Mouse (Mus musculus) heart, adult 2 months (tissue): ENCODE measurements at regions not wholly inside any gene's neighbourhood (a gene's known extent, or its start where the extent isn't known, plus 50 kb on each side); places are given as distances from the start of the nearest gene placed in this dataset.

ENCODE experiments used
- DNase-seq, 2 experiments: peaks; one replicate each; pipeline ENCODE4 v3.0.0; 2021
- H3K27ac ChIP-seq: fragments of 200-600 bp; 2 replicates; pipeline ENCODE4 v1.8.1; 2022
- H3K27me3 ChIP-seq: fragments of 200-500 bp; 2 replicates; pipeline ENCODE4 v1.6.1; 2012; ENCODE audit warnings: mild to moderate bottlenecking, low read length, inconsistent platforms, mixed read lengths; ENCODE audit not compliant: control insufficient read depth, insufficient read depth
- H3K36me3 ChIP-seq: fragments of 200-500 bp; 2 replicates; pipeline ENCODE4 v1.6.1; 2012; ENCODE audit warnings: low read length, inconsistent platforms; ENCODE audit not compliant: control insufficient read depth, insufficient read depth
- H3K4me1 ChIP-seq: fragments of 200-500 bp; 2 replicates; pipeline ENCODE4 v1.6.1; 2011; ENCODE audit warnings: low read length; ENCODE audit not compliant: control insufficient read depth, insufficient read depth
- H3K4me3 ChIP-seq: fragments of 200-600 bp; 2 replicates; pipeline ENCODE4 v1.8.1; 2022
- H3K79me2 ChIP-seq: fragments of 200-500 bp; replicated peaks from 2 replicates; pipeline ENCODE4 v1.6.1; 2012; ENCODE audit warnings: mild to moderate bottlenecking, inconsistent platforms, low read length, moderate library complexity, mixed read lengths; ENCODE audit not compliant: control insufficient read depth, insufficient read depth
- H3K9ac ChIP-seq: fragments of 200-500 bp; 2 replicates; pipeline ENCODE4 v1.6.1; 2012; ENCODE audit warnings: low read depth, mild to moderate bottlenecking, control low read depth, inconsistent platforms, low read length, mixed read lengths
- CTCF ChIP-seq: fragments of 200-600 bp; IDR thresholded peaks from 2 replicates; pipeline ENCODE4 v1.8.1; 2022; ENCODE audit warnings: antibody characterized with exemption, mild to moderate bottlenecking, moderate library complexity
- EP300 ChIP-seq: fragments of 200-500 bp; IDR thresholded peaks from 2 replicates; pipeline ENCODE4 v1.6.1; 2011; ENCODE audit warnings: low read depth, low read length, control low read depth; ENCODE audit not compliant: insufficient read depth
- POLR2A ChIP-seq: fragments of 200-500 bp; IDR thresholded peaks from 2 replicates; pipeline ENCODE4 v1.6.1; 2011; ENCODE audit warnings: mild to moderate bottlenecking, low read depth, low read length, control low read depth; ENCODE audit not compliant: insufficient read depth
- WGBS: fragments of 180-500 bp; shearing (Covaris S2); methylation state at CpG from one replicate; pipeline ENCODE4 v1.1.7; 2018; 5-methylcytosine and 5-hydroxymethylcytosine counted together
- intact Hi-C: fragments of 180-260 bp; cut with DNase I; formaldehyde crosslinking; loops from one replicate; pipeline ENCODE4 v1.15.1; 2025

DNA sequence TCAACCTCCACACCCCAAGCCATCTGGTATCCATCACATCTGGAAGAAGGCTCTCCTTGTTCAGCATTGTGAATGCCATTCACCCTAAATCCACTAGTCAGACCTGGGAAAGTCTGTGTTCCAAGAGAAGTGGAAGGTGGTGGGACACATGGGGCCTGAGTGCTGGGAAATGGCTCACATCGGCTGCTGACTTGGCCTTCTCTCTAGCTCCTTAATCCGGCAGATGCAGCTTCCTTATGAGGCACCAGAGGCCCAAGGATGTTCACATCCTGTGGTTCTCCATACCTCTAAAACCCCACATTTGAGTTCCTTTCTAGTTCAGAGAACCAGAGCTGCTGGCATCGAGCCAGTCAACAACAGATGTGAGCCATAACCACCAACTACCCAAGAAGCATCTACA is 142.9 kb downstream of the Dad1 start:
- Histone ChIP-seq H3K79me2 (no peaks in the 10 kb centered on the region), H3K9ac (no peak overlapping the region), H3K4me1 (peaks cover 2% of the 10 kb centered on the region; the same call in 1 of the 2 replicates), H3K27me3 (no peaks in the 10 kb centered on the region), H3K27ac (no peak overlapping the region), H3K36me3 (no peaks in the 10 kb centered on the region), H3K4me3 (no peak overlapping the region)
- no peak for DNase-seq
- TF ChIP-seq EP300: no peak
- no peak for TF ChIP-seq POLR2A
- TF ChIP-seq CTCF: no peak
- intact Hi-C loops: no loop called here
- 56% methylated on average over 3 of the region's 3 CpGs for WGBS

DNA sequence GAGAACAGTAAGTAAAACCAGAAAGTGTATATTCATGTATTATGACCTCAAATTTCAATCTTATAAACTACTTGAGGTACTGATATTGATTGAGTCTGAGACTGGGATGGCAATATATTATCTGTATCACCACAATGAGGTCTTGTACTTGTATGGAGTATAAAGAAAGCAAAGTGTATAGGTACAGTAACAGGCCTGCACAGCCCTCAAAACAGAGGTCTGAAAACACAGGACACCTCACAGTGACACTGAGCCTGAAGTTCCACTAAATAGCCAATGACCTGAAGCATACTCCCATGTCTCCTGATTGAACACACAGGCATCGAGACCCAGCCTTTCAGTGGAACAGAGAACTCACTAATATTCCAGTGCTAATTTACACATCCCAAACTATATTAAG is 144.8 kb downstream of the Dad1 start:
- DNase-seq: no peak
- no peak for TF ChIP-seq EP300
- TF ChIP-seq POLR2A: no peak
- no peak for TF ChIP-seq CTCF
- no peaks in the 10 kb centered on the region for H3K79me2 ChIP-seq
- 87% methylated on average over 1 of the region's 1 CpGs for WGBS
- peaks cover 2% of the 10 kb centered on the region; the same call in 1 of the 2 replicates for H3K4me1 ChIP-seq
- no peaks in the 10 kb centered on the region for H3K36me3 ChIP-seq
- no peak overlapping the region for H3K9ac ChIP-seq
- no peak overlapping the region for H3K4me3 ChIP-seq
- no peak overlapping the region for H3K27ac ChIP-seq
- intact Hi-C loops: no loop called here
- H3K27me3 ChIP-seq: no peaks in the 10 kb centered on the region

DNA sequence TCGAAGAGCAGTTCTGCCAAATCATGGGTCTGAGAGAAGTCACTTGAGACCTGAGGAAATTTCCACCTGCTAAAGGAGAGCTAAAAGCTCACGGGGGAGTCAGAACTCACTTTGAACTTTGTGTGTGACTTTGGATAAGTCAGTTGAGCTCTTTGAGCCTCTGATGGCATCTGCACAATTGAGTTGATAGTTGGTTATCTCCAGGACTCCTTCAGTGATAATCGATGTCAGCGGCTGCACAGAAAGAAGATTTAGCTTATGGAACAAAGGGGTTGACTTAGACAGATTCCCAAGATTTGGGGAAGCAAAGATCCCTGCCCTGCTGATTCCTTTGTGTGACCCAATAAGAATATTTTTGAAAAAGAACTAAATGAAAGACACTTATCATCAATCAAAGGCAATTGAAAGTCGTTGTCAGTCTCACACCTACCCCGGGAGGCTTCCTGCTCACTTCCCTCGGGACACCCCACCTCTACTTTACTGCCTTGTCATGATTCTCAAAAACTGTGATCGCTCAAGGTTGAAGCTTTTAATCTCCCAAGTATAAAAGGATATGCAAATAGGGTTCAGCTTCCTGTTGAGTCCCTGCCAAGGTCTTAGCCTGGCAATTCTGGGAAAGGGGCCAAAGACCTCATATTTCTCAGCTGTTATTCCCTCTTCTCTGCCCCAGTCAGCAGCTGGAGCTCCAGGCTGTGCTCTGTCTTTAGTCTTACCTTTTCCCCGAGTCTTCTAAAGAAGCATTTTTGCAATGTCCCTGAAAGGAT is 145.4 kb downstream of the Dad1 start:
- H3K27ac ChIP-seq: no peak overlapping the region
- TF ChIP-seq POLR2A: no peak
- no peak for TF ChIP-seq EP300
- TF ChIP-seq CTCF: no peak
- no peak overlapping the region for H3K9ac ChIP-seq
- H3K4me3 ChIP-seq: no peak overlapping the region
- no peaks in the 10 kb centered on the region for H3K79me2 ChIP-seq
- H3K4me1 ChIP-seq: peaks cover 2% of the 10 kb centered on the region; the same call in 1 of the 2 replicates
- H3K36me3 ChIP-seq: no peaks in the 10 kb centered on the region
- H3K27me3 ChIP-seq: no peaks in the 10 kb centered on the region
- DNase-seq: peak in 1 of 2 experiments; percentile 36
- WGBS: 10% methylated on average over 9 of the region's 9 CpGs
- intact Hi-C loops: no loop called here

DNA sequence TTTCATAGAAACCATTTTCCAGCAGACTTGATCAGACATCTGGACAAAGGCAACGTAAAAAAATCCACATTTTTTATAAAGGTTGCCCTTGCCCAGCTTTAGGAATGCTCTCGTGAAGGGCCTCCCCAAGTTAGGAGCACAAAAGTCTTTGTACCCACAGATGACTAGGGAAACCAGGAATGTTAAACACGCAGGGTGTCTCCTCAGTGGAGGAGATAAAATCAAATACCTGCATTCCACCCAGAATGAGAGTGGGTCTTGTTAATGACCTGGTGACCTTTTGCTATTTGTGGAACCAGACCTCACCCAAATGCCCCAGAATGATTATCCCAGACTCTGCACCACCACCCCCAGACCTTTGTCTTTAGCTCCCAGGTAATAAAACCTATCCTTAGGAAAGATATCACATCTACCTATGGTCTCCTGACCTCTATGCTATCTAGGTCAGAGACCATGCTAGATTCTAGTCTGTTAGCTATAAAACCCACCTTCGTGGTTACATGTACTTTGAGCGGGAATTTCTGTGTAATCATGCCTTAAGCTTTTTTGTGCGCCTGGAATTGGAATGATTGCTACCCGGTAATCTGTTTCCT is 146.6 kb downstream of the Dad1 start:
- no peak overlapping the region for H3K9ac ChIP-seq
- no peak for DNase-seq
- H3K27me3 ChIP-seq: no peaks in the 10 kb centered on the region
- intact Hi-C loops: no loop called here
- no peak overlapping the region for H3K4me3 ChIP-seq
- H3K27ac ChIP-seq: no peak overlapping the region
- H3K36me3 ChIP-seq: no peaks in the 10 kb centered on the region
- no peak for TF ChIP-seq CTCF
- TF ChIP-seq POLR2A: no peak
- TF ChIP-seq EP300: no peak
- H3K79me2 ChIP-seq: no peaks in the 10 kb centered on the region
- WGBS: 86% methylated on average over 7 of the region's 7 CpGs
- H3K4me1 ChIP-seq: peaks cover 2% of the 10 kb centered on the region; the same call in 1 of the 2 replicates

DNA sequence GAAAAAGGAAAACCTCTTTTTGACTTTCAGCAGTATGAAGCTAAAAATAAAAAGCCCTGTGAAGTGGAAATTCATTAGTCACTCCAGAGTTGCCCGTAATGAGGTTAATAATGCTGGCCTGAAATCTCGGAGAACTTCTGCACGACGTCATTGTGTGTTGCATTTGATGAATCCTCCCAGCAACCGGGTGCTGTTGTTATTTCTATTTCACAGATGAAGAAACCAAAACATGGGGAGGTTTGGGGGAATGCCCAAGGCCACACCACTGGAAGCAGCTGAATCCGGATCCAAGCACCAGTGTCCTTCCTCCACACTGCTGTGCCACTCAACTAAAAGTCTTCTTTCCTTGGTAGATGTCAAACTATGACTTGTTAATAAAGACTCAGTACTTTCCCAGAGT is 149.7 kb downstream of the Dad1 start:
- intact Hi-C loops: no loop called here
- Histone ChIP-seq H3K4me1 (peaks cover 2% of the 10 kb centered on the region; the same call in 1 of the 2 replicates), H3K27ac (no peak overlapping the region), H3K79me2 (no peaks in the 10 kb centered on the region), H3K4me3 (no peak overlapping the region), H3K27me3 (no peaks in the 10 kb centered on the region), H3K36me3 (no peaks in the 10 kb centered on the region), H3K9ac (no peak overlapping the region)
- no peak for DNase-seq
- no peak for TF ChIP-seq EP300
- TF ChIP-seq CTCF: no peak
- no peak for TF ChIP-seq POLR2A
- 42% methylated on average over 6 of the region's 6 CpGs for WGBS

DNA sequence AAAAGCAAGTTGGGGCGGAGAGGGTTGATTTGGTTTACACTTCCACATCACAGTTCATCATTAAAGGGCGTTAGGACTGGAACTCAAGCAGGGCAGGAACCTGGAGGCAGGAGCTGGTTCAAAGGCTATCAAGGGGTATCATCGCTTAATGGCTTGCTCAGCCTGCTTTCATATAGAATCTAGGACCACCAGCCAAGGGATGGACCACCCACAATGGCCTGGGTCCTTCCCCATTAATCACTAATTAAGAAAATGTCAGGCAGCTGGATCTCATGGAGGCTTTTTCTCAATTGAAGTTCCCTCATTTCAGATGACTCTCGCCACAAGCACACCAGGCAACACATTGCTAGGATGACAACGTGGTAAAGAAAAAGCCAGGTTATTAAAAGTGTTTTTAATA is 150.4 kb downstream of the Dad1 start:
- Histone ChIP-seq H3K4me3 (no peak overlapping the region), H3K4me1 (no peaks in the 10 kb centered on the region), H3K79me2 (no peaks in the 10 kb centered on the region), H3K27ac (no peak overlapping the region), H3K36me3 (no peaks in the 10 kb centered on the region), H3K9ac (no peak overlapping the region), H3K27me3 (no peaks in the 10 kb centered on the region)
- intact Hi-C loops: no loop called here
- no peak for TF ChIP-seq CTCF
- TF ChIP-seq EP300: no peak
- DNase-seq: no peak
- WGBS: 92% methylated on average over 5 of the region's 5 CpGs
